Comparison of ENCODE assay signal across 8 mouse cellular contexts in genomic region chr9:57938225-57939055, GRCm38 (mm10). TPM values are rescaled to one million over a fixed set of nuclear protein-coding genes. Genes with fewer than 3 reads are reported as not detected.
DNase-seq lines count a peak whose midpoint lies in the region; ATAC-seq lines count a peak whose summit lies in the region.

No protein-coding gene starts in this region.

- intact Hi-C loops in left cerebral cortex, postnatal 4 days (cut with DNase I), result loop anchor here (5.0 kb wide), 1 partner anchor 59 kb away; no protein-coding TSS in a partner anchor

- DNase-seq in cerebellum, adult 11 months, result peak; percentile 39
- DNase-seq in cerebellum, adult 8-10 months, result no peak
- peak; percentile 59 for DNase-seq in left cerebral cortex, postnatal 4 days
- no peak for DNase-seq in left cerebral cortex, adult 8-10 months (ENCODE audit: low spot score in 2 of 2)
- DNase-seq in thymus, postnatal 4 days, result peak; percentile 30
- no peak for DNase-seq in thymus, postnatal 0 days (ENCODE audit: low spot score)
- no peak for DNase-seq in B cell, adult 2 months

- no peak for ATAC-seq in megakaryocyte-erythroid progenitor cell, adult 5-6 weeks (replicated peaks; ENCODE audit: low FRiP score, low TSS enrichment, poor library complexity, severe bottlenecking)

RNA-seq across cellular contexts. Expression of gene Sema7a, which starts 1.5 kb away (rescaled TPM):
- total RNA-seq in left cerebral cortex, postnatal 4 days (2021), result 100 to 1,000 TPM; 128 to 151 TPM
- total RNA-seq in left cerebral cortex, adult 8-10 months (2022), result 100 to 1,000 TPM; 131 to 159 (median 145) TPM
- 3.4 and 4.0 TPM in 2 replicates for polyA plus RNA-seq in thymus, postnatal 0 days (2015; fragmentation: Nextera tagmentation; extraction: Ambion mirVana)
- 0.59 TPM in 1 of 2 replicates, not detected in the other for total RNA-seq in megakaryocyte-erythroid progenitor cell, adult 5-6 weeks (2014; fragmentation: Nextera tagmentation)
- not detected in 2 replicates for total RNA-seq in megakaryocyte-erythroid progenitor cell, adult 5-6 weeks (2017)

RNA-seq across cellular contexts. Expression of gene Ubl7, which starts 27.7 kb away (rescaled TPM):
- 10 to 100 TPM; 94.0 to 97.2 TPM for total RNA-seq in left cerebral cortex, postnatal 4 days (2021)
- total RNA-seq in left cerebral cortex, adult 8-10 months (2022), result 100 to 1,000 TPM; 109 to 132 (median 111) TPM
- 125 and 133 TPM in 2 replicates for polyA plus RNA-seq in thymus, postnatal 0 days (2015; fragmentation: Nextera tagmentation; extraction: Ambion mirVana)
- 85.5 and 88.9 TPM in 2 replicates for total RNA-seq in megakaryocyte-erythroid progenitor cell, adult 5-6 weeks (2014; fragmentation: Nextera tagmentation)
- 20.6 and 20.7 TPM in 2 replicates for total RNA-seq in megakaryocyte-erythroid progenitor cell, adult 5-6 weeks (2017)

Comparison
In these comparisons a context has a peak if more than half of its experiments do, and no peak if none do; other contexts are left out.
1. DNase-seq: peak in cerebellum, adult 11 months (single experiment), left cerebral cortex, postnatal 4 days (single experiment) and thymus, postnatal 4 days (single experiment); none in cerebellum, adult 8-10 months (single experiment), left cerebral cortex, adult 8-10 months (0 of 2), thymus, postnatal 0 days (single experiment) and B cell, adult 2 months (0 of 2).
2. RNA of gene Sema7a, which starts 1.5 kb away (total RNA-seq): 131 to 159 TPM in left cerebral cortex, adult 8-10 months and 128 to 151 TPM in left cerebral cortex, postnatal 4 days; 0.59 TPM in megakaryocyte-erythroid progenitor cell, adult 5-6 weeks; every median in the first group is over 10 times any median in the second.